Mouse (Mus musculus): ENCODE results near the gene 9130213A22Rik.

- TF ChIP-seq JUND (IDR thresholded peaks at IDR 0.05; ENCODE audit: low read depth, low read length) (no peak), CTCF (IDR thresholded peaks at IDR 0.05 in 2 of 3, conservative IDR thresholded peaks at IDR 0.05 in 1 of 3; ENCODE audit: control insufficient read depth in 1 of 3, insufficient read depth in 1 of 3, low read depth in 2 of 3, low read length in 3 of 3, poor library complexity in 1 of 3, severe bottlenecking in 1 of 3) (no peak)
Measured at GRCm38 (mm10) chr11:69126706-69127095, 4.3 kb upstream of the 9130213A22Rik start.

Measured in MEL (cell line).